Mouse (Mus musculus) heart, postnatal 0 days (tissue): ENCODE measurements around the gene AF366264.

ENCODE experiments used
- CTCF ChIP-seq: IDR thresholded peaks from 2 replicates; pipeline ENCODE4 v1.5.1; 2016; ENCODE audit warnings: antibody characterized with exemption, control low read depth, low read depth
- EP300 ChIP-seq: IDR thresholded peaks from 2 replicates; pipeline ENCODE4 v1.6.1; 2016; ENCODE audit warnings: antibody characterized with exemption, low read depth

- TF ChIP-seq EP300 (no peak), CTCF (no peak)
Measured at GRCm38 (mm10) chr8:13828598-13829172, 9.5 kb downstream of the AF366264 start.
